Mouse (Mus musculus): ENCODE measurements at regions not wholly inside any gene's neighbourhood (a gene's known extent, or its start where the extent isn't known, plus 50 kb on each side); places are given as distances from the start of the nearest gene placed in this dataset.

- DNase-seq (ENCODE audit: low spot score) = no peak
Measured at GRCm38 (mm10) chr9:98791709-98792108, 50.6 kb upstream of the Prr23a1 start.

GRCm38 (mm10) chr9:98773651-98774185 is 68.6 kb upstream of the Prr23a1 start:
- DNase-seq (ENCODE audit: low spot score) = no peak

GRCm38 (mm10) chr9:98773212-98773611 is 69.1 kb upstream of the Prr23a1 start:
- DNase-seq (ENCODE audit: low spot score) = no peak

- no peak for DNase-seq (ENCODE audit: low spot score)
Measured at GRCm38 (mm10) chr9:98754764-98755163, 87.5 kb upstream of the Prr23a1 start.

GRCm38 (mm10) chr9:98753356-98753953 is 88.8 kb upstream of the Prr23a1 start:
- DNase-seq (ENCODE audit: low spot score) = no peak

- no peak for DNase-seq (ENCODE audit: low spot score)
Measured at GRCm38 (mm10) chr9:98743785-98744184, 98.5 kb upstream of the Prr23a1 start.

GRCm38 (mm10) chr9:98727276-98727860 is 114.9 kb upstream of the Prr23a1 start:
- DNase-seq (ENCODE audit: low spot score) = peak; percentile 79

- DNase-seq (ENCODE audit: low spot score) = no peak
Measured at GRCm38 (mm10) chr9:98726638-98727037, 115.7 kb upstream of the Prr23a1 start.

GRCm38 (mm10) chr9:98722885-98723284 is 119.4 kb upstream of the Prr23a1 start:
- DNase-seq (ENCODE audit: low spot score) = no peak

GRCm38 (mm10) chr9:98721381-98721780 is 119.9 kb upstream of the Mrps22 start:
- DNase-seq (ENCODE audit: low spot score) = no peak

- DNase-seq (ENCODE audit: low spot score) = no peak
Measured at GRCm38 (mm10) chr9:98717701-98718270, 116.3 kb upstream of the Mrps22 start.

GRCm38 (mm10) chr9:98714661-98715060 is 113.2 kb upstream of the Mrps22 start:
- no peak for DNase-seq (ENCODE audit: low spot score)

GRCm38 (mm10) chr9:98712826-98713225 is 111.4 kb upstream of the Mrps22 start:
- no peak for DNase-seq (ENCODE audit: low spot score)

- no peak for DNase-seq (ENCODE audit: low spot score)
Measured at GRCm38 (mm10) chr9:98712023-98712563, 110.6 kb upstream of the Mrps22 start.

GRCm38 (mm10) chr9:98710155-98710710 is 108.8 kb upstream of the Mrps22 start:
- no peak for DNase-seq (ENCODE audit: low spot score)

GRCm38 (mm10) chr9:98708001-98708680 is 106.7 kb upstream of the Mrps22 start:
- no peak for DNase-seq (ENCODE audit: low spot score)

GRCm38 (mm10) chr9:98707491-98707890 is 106.0 kb upstream of the Mrps22 start:
- no peak for DNase-seq (ENCODE audit: low spot score)

GRCm38 (mm10) chr9:98704131-98704530 is 102.7 kb upstream of the Mrps22 start:
- DNase-seq (ENCODE audit: low spot score) = peak; percentile 68

GRCm38 (mm10) chr9:98703331-98703730 is 101.9 kb upstream of the Mrps22 start:
- no peak for DNase-seq (ENCODE audit: low spot score)

GRCm38 (mm10) chr9:98700571-98700970 is 99.1 kb upstream of the Mrps22 start:
- no peak for DNase-seq (ENCODE audit: low spot score)

- DNase-seq (ENCODE audit: low spot score) = no peak
Measured at GRCm38 (mm10) chr9:98697155-98697554, 95.7 kb upstream of the Mrps22 start.

GRCm38 (mm10) chr9:98695035-98695434 is 93.6 kb upstream of the Mrps22 start:
- no peak for DNase-seq (ENCODE audit: low spot score)
